Mouse (Mus musculus) right cerebral cortex, postnatal 4 days (tissue): ENCODE measurements around the gene Bcl2l1.

Experiments used
- DNase-seq: peaks from one replicate; pipeline ENCODE4 v3.0.0-alpha.2; 2022

Bcl2l1 gene

DNA sequence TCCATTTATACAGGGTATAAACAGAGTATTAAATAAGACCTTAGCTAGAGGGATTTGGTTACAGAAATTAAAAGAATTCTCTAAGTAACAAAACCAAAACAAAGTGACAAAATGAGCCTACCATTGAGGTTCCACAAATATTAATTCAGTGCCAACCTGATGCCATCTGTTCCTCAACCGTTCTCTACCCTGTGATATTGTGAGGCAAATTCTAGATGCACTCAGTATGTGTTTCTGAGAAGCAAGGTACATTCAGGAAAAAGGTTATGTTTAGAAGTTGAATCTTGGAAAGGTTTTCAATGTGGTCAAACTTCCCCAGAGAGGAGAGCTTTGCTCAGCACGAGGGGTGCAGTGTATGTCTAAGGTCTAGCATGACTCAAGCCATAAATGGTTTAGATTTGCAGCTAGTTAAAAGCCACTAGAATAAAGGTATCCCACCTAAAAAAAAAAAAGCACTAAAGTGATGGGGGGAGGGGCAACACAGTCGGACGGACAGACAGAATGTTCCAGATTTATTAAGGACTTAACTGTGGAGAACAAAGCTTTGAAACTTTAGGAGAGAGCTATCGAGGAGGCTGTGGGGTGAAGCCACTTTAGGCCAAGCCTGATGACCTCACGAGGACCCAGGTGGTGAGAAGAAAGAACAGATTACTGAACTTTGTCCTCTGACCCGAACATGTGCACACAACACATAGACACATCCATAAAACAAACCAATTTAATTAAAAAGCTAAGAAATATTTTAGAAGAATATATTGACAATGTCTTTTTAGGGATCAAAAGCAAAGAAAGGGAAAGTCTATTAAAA, 31.4 kb downstream of the Bcl2l1 start:
- DNase-seq, result no peak

DNA sequence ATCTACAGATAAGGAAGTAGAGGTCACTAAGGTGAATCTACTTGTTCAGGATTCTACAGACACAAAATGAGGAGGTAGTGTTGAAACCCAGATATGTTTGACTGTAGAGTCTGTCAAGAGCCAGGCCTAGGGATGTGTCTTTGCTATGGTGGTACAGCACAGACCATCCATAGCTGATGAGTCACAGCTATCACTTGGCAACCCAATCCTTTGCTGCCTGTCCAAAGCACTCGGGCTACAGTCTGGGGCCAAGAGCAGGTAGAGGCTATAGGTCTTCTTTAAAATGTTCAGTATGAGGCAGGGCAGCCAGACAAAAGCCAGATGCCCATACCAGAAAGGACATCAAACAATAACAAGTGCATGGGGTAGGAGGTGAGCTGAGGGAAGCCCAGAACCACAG, 33.9 kb downstream of the Bcl2l1 start:
- no peak for DNase-seq

GRCm38 (mm10) chr2:152794281-152794827, 37.2 kb downstream of the Bcl2l1 start:
- no peak for DNase-seq

DNA sequence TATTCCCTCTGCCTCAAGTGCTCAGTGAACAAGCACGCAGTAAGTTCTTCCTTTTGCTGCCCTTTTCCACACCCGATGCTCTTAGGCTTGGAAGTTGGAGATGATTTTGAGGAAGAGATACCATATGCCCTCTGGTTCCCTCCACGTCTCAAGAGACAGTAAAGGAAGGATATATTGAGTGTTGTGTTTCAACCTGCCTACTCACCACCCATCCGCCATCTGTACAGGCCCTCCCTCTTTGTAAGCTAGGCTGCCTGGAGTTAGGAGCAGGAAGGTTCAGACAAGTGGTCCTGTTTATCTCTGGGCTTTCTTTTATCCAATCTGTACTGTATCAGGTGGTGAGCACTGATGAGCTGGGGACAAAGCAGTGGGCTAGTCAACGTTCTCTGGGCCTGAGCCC, 38.1 kb downstream of the Bcl2l1 start:
- no peak for DNase-seq

DNA sequence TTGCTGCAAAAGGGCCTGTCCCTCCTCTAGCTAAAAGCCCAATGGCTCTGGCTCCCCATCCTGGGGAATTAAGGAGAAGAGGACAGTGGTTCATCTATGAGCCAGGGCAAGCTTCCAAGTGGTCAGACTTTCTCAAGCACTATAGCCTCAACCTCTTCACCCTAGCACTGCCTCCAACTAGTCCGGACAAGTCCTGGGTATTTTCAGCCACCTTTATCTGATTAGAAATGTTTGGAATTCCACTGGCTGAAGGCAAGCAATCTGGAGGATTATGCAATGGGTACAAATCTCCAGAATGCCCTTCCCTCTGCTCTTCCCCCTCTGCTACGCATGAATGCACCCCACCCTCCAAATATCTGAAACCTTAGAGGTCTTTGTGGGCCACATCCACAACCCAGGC, 39.1 kb downstream of the Bcl2l1 start:
- no peak for DNase-seq

- no peak for DNase-seq
Measured at GRCm38 (mm10) chr2:152789591-152789999, 41.9 kb downstream of the Bcl2l1 start.

DNA sequence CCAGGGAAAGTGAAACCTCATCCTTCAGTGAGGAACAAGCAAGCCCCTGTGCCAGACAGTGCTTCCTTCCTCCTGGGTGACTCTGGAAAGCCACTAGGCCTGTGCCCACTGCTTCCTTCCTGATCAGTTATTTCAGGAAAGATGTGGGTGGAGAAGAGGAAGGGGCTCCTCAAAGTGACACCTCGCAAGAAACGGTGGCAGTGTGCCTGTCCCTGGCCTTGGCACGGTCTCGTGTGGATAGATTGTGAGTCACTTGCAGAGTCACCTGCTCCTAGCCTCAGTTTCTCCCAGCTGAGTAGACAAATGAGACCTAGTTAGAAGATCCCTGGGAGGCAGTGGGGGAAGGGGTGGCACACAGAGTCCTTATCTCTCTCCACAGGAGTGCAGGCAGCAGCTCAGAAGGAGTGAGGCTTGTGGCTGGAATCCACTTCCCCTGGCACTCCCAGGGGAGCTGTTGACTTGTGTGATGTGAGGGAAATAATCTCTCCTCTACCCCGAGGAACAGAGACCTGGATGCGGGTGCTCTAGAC, 42.6 kb downstream of the Bcl2l1 start:
- DNase-seq, result no peak

DNA sequence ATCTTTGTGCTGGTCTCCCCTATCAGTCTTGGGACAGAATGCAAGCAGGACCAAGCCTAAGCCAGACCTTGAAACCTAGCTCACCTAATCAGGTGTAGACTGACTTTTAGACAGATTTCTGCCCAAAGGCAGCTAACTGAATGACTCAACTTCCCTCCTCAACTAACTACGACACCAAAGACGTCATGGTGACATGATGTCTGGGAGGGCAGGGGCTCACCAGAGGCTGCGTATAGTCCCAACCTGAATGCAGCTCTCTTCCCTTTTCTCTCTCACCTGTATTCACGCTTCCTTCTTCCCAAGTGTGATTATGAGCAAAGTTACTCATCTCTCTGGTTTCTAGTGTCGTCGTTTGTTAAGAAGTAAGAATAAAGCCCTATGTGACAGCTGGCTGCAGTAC, 44.0 kb downstream of the Bcl2l1 start:
- no peak for DNase-seq

GRCm38 (mm10) chr2:152787136-152787535, 44.4 kb downstream of the Bcl2l1 start:
- DNase-seq, result no peak

- DNase-seq, result peak; percentile 40
Measured at GRCm38 (mm10) chr2:152785446-152786350, 45.8 kb downstream of the Bcl2l1 start.

DNA sequence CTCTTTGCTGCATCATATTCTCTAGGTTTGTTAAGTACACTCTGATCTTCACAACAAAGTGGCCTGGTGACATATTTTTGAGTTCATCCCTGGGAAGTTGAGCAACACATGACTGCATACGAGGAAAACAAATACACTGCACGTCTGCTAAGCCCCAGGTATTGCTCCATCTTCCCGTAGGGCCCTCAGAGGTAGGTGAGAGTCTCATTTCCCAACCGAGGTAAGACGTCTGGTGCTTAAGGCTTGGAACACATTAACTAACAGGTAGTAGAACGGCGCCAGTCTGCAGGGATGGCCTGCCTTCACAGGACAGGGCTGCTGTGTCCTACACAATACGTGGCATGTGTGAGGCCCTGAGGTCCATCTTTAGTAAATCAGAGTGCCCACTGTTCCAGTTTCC, 46.9 kb downstream of the Bcl2l1 start:
- DNase-seq, result no peak

GRCm38 (mm10) chr2:152783241-152783640, 48.3 kb downstream of the Bcl2l1 start:
- DNase-seq, result no peak

DNA sequence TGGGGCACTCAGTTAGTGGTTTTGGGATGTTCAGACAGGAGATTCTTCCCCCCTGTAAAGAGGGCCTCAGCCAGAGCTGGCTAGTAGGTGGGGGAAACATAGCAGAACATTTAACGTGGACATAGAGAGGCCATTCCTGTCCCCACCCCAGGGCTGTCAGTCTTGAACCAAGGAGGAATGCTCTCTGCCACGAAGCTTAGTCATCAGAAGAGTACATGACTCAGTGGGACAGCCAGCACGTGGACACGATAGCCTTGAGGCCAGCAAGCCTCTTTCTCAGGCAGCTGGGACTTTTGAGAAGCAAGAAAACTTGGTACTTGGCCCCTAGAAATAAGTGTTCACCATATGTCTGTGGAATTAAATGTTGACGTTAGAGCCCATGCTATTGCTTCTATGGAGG, 48.9 kb downstream of the Bcl2l1 start:
- DNase-seq, result no peak

- no peak for DNase-seq
Measured at GRCm38 (mm10) chr2:152781031-152781711, 50.4 kb downstream of the Bcl2l1 start.

- DNase-seq, result no peak
Measured at GRCm38 (mm10) chr2:152780466-152780865, 51.1 kb downstream of the Bcl2l1 start.

DNA sequence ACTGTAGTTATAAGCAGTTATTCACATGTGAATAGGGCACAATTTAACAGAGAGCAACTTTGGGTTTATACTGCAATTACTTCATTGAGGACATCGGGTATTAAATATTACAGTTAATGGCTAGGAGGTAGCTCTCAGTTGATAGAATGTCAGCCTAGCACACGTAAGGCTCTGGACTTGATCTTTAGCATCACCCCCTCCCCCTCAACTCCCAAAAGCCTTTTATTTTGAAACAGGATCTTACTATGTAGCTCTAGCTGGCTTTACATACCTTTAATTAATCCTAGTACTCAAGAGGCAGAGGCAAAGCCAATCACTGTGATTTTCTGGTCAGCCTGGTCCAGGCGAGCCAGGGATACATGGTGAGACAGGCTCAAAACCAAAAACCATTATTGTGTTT, 54.4 kb downstream of the Bcl2l1 start:
- no peak for DNase-seq

DNA sequence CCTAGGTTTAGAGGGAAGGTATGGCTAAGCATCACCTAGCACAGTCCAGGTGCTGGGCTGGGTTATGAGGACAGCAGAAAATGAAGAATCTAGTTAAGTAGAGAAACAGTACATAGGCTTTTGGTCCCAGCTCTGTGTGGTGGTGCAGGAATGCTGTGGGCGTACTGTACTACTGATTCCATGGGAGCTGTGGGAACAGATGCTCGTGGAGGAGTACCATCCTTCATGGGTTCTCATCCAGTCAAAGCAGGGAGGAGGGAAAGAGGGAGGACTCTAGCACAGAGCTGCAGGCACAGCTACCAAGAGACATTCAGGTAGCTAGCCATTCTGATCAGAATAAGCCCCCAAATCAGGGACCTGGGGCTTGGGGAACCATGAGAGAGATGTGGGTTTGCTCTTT, 55.1 kb downstream of the Bcl2l1 start:
- no peak for DNase-seq

GRCm38 (mm10) chr2:152776019-152776418, 55.5 kb downstream of the Bcl2l1 start:
- no peak for DNase-seq

GRCm38 (mm10) chr2:152775357-152775756, 56.2 kb downstream of the Bcl2l1 start:
- no peak for DNase-seq

- DNase-seq, result no peak
Measured at GRCm38 (mm10) chr2:152772231-152772630, 59.3 kb downstream of the Bcl2l1 start.

- DNase-seq, result no peak
Measured at GRCm38 (mm10) chr2:152771571-152771970, 60.0 kb downstream of the Bcl2l1 start.

- no peak for DNase-seq
Measured at GRCm38 (mm10) chr2:152769677-152770076, 61.9 kb downstream of the Bcl2l1 start.
